In genomic region chr11:117779434-117780198, GRCm38 (mm10) we compare ENCODE assay signal across 8 mouse cellular contexts. TPM values are rescaled to one million over a fixed set of nuclear protein-coding genes. Genes with fewer than 3 reads are reported as not detected.
DNase-seq lines count a peak whose midpoint lies in the region; ATAC-seq and TF ChIP-seq lines count a peak whose summit lies in the region.

No protein-coding gene starts in this region.

- peaks cover 64% of the 10 kb centered on the region for H3K4me1 ChIP-seq in embryonic facial prominence, embryonic 10.5 days
- peaks cover 63% of the 10 kb centered on the region for H3K4me1 ChIP-seq in heart, embryonic 10.5 days
- H3K4me1 ChIP-seq in kidney, embryonic 14.5 days (ENCODE audit: control insufficient read depth, insufficient read depth, low read length) = peaks cover 39% of the 10 kb centered on the region
- peaks cover 30% of the 10 kb centered on the region; the same call in 1 of the 2 replicates for H3K4me1 ChIP-seq in lung, postnatal 0 days (ENCODE audit: insufficient read depth, low read depth, low read length)

- H3K27ac ChIP-seq in embryonic facial prominence, embryonic 10.5 days (replicated peaks) = peak overlapping the region; percentile 87
- H3K27ac ChIP-seq in heart, embryonic 10.5 days = peak overlapping the region; percentile 93
- peak overlapping the region; percentile 94 for H3K27ac ChIP-seq in kidney, embryonic 14.5 days (ENCODE audit: low read depth, low read length)
- H3K27ac ChIP-seq in lung, postnatal 0 days (ENCODE audit: low read length) = peak overlapping the region; percentile 98

- H3K27me3 ChIP-seq in embryonic facial prominence, embryonic 10.5 days (replicated peaks; ENCODE audit: low read depth, poor library complexity, severe bottlenecking) = peaks cover 49% of the 10 kb centered on the region
- H3K27me3 ChIP-seq in heart, embryonic 10.5 days (ENCODE audit: insufficient read depth, poor library complexity, severe bottlenecking) = peaks cover 36% of the 10 kb centered on the region
- no peaks in the 10 kb centered on the region for H3K27me3 ChIP-seq in kidney, embryonic 14.5 days (ENCODE audit: control insufficient read depth, insufficient read depth, low read length)
- no peaks in the 10 kb centered on the region for H3K27me3 ChIP-seq in lung, postnatal 0 days (replicated peaks; ENCODE audit: insufficient read depth, low read length)

- H3K4me3 ChIP-seq in embryonic facial prominence, embryonic 10.5 days = peak overlapping the region; percentile 61
- peak overlapping the region; percentile 79 for H3K4me3 ChIP-seq in heart, embryonic 10.5 days
- H3K4me3 ChIP-seq in kidney, embryonic 14.5 days (ENCODE audit: low read length) = peak overlapping the region; percentile 59
- H3K4me3 ChIP-seq in lung, postnatal 0 days (ENCODE audit: low read depth, low read length) = peak overlapping the region; percentile 57

- H3K9ac ChIP-seq in kidney, embryonic 14.5 days (ENCODE audit: low read depth, low read length) = peak overlapping the region; percentile 75
- H3K9ac ChIP-seq in lung, postnatal 0 days (replicated peaks; ENCODE audit: low read depth) = peak overlapping the region; percentile 75

- H3K4me2 ChIP-seq in kidney, embryonic 14.5 days (replicated peaks; ENCODE audit: low read depth, low read length) = peak overlapping the region; percentile 98
- peak overlapping the region; percentile 87 for H3K4me2 ChIP-seq in lung, postnatal 0 days (replicated peaks; ENCODE audit: low read depth, low read length)

- TF ChIP-seq EP300 in lung, postnatal 0 days (IDR thresholded peaks at IDR 0.05) = peak; percentile 88; the same call in 1 of the 2 replicates

- 2% methylated on average over 38 of the region's 38 CpGs for WGBS in embryonic facial prominence, embryonic 10.5 days
- WGBS in heart, embryonic 10.5 days = 3% methylated on average over 38 of the region's 38 CpGs
- 1% methylated on average over 38 of the region's 38 CpGs for WGBS in kidney, embryonic 14.5 days
- WGBS in lung, postnatal 0 days = 3% methylated on average over 34 of the region's 38 CpGs

- peak; percentile 51 to 70 for DNase-seq in layer of hippocampus, adult 8-10 months (ENCODE audit: low spot score in 2 of 2)
- DNase-seq in layer of hippocampus, adult 9-10 months (ENCODE audit: low spot score) = no peak
- DNase-seq in embryonic facial prominence, embryonic 10.5 days (ENCODE audit: low spot score) = peak; percentile 77
- DNase-seq in heart, embryonic 10.5 days (ENCODE audit: low spot score) = peak; percentile 85
- peak; percentile 90 for DNase-seq in lung, postnatal 0 days (ENCODE audit: low spot score)
- DNase-seq in thymus, postnatal 36 days = peak; percentile 55 to 69

- peaks cover 28% of the 10 kb centered on the region for H3K36me3 ChIP-seq in embryonic facial prominence, embryonic 10.5 days (replicated peaks)
- H3K36me3 ChIP-seq in heart, embryonic 10.5 days = peaks cover 39% of the 10 kb centered on the region
- H3K36me3 ChIP-seq in kidney, embryonic 14.5 days (ENCODE audit: control insufficient read depth, insufficient read depth, low read length) = peaks cover 16% of the 10 kb centered on the region; the same call in 1 of the 2 replicates
- no peaks in the 10 kb centered on the region for H3K36me3 ChIP-seq in lung, postnatal 0 days (ENCODE audit: insufficient read depth, low read length)

- TF ChIP-seq CTCF in lung, postnatal 0 days (IDR thresholded peaks at IDR 0.05) = no peak

- ATAC-seq in kidney, embryonic 14.5 days (ENCODE audit: low FRiP score, low TSS enrichment) = peak; percentile 18; the same call in 1 of the 2 replicates
- ATAC-seq in lung, postnatal 0 days = peak; percentile 54
- peak; percentile 17; the same call in 1 of the 2 replicates for ATAC-seq in neutrophil, adult 5-6 weeks (ENCODE audit: extremely low read depth, insufficient number of reproducible peaks, low FRiP score, poor library complexity, severe bottlenecking)

- no peaks in the 10 kb centered on the region for H3K9me3 ChIP-seq in embryonic facial prominence, embryonic 10.5 days
- no peaks in the 10 kb centered on the region for H3K9me3 ChIP-seq in heart, embryonic 10.5 days
- no peaks in the 10 kb centered on the region for H3K9me3 ChIP-seq in kidney, embryonic 14.5 days (ENCODE audit: control insufficient read depth, low read length)
- no peaks in the 10 kb centered on the region for H3K9me3 ChIP-seq in lung, postnatal 0 days (ENCODE audit: low read length)

RNA-seq across cellular contexts. Expression of gene Tmc8, which starts 2.3 kb away (rescaled TPM):
- 1 to 10 TPM in 2 of 4 experiments, under 1 TPM in 2; 0.52 to 1.5 (median 0.85) TPM for total RNA-seq in layer of hippocampus, adult 8-10 months (2022)
- polyA plus RNA-seq in embryonic facial prominence, embryonic 10.5 days (2016; fragmentation: Nextera tagmentation; extraction: Ambion mirVana) = 1.2 and 1.4 TPM in 2 replicates
- 3.7 and 3.9 TPM in 2 replicates for polyA plus RNA-seq in heart, embryonic 10.5 days (2016; fragmentation: Nextera tagmentation; extraction: Ambion mirVana)
- 1.3 and 3.4 TPM in 2 replicates for polyA plus RNA-seq in kidney, embryonic 14.5 days (2014; fragmentation: Nextera tagmentation; extraction: Ambion mirVana)
- 5.5 and 6.5 TPM in 2 replicates for polyA plus RNA-seq in lung, postnatal 0 days (2015; fragmentation: Nextera tagmentation; extraction: Ambion mirVana)
- 21.6 and 23.1 TPM in 2 replicates for total RNA-seq in neutrophil, adult 5-6 weeks (2017)

RNA-seq across cellular contexts. Expression of gene Tmc6, which starts 2.4 kb away (rescaled TPM):
- 10 to 100 TPM; 11.6 to 27.6 (median 16.2) TPM for total RNA-seq in layer of hippocampus, adult 8-10 months (2022)
- 16.6 and 19.8 TPM in 2 replicates for polyA plus RNA-seq in embryonic facial prominence, embryonic 10.5 days (2016; fragmentation: Nextera tagmentation; extraction: Ambion mirVana)
- polyA plus RNA-seq in heart, embryonic 10.5 days (2016; fragmentation: Nextera tagmentation; extraction: Ambion mirVana) = 30.6 and 33.3 TPM in 2 replicates
- polyA plus RNA-seq in kidney, embryonic 14.5 days (2014; fragmentation: Nextera tagmentation; extraction: Ambion mirVana) = 22.6 and 27.2 TPM in 2 replicates
- polyA plus RNA-seq in lung, postnatal 0 days (2015; fragmentation: Nextera tagmentation; extraction: Ambion mirVana) = 26.2 and 34.8 TPM in 2 replicates
- 73.8 and 95.0 TPM in 2 replicates for total RNA-seq in neutrophil, adult 5-6 weeks (2017)

RNA-seq across cellular contexts. Expression of gene 6030468B19Rik, which starts 17.8 kb away (rescaled TPM):
- 1 to 10 TPM in 1 of 4 experiments, under 1 TPM in 2, not detected in 1; 0.61 to 1.2 (median 0.75) TPM for total RNA-seq in layer of hippocampus, adult 8-10 months (2022)
- polyA plus RNA-seq in embryonic facial prominence, embryonic 10.5 days (2016; fragmentation: Nextera tagmentation; extraction: Ambion mirVana) = 0.69 and 1.4 TPM in 2 replicates
- polyA plus RNA-seq in heart, embryonic 10.5 days (2016; fragmentation: Nextera tagmentation; extraction: Ambion mirVana) = 4.3 and 4.8 TPM in 2 replicates
- not detected in 2 replicates for polyA plus RNA-seq in kidney, embryonic 14.5 days (2014; fragmentation: Nextera tagmentation; extraction: Ambion mirVana)
- not detected in 2 replicates for polyA plus RNA-seq in lung, postnatal 0 days (2015; fragmentation: Nextera tagmentation; extraction: Ambion mirVana)
- 0.58 and 0.86 TPM in 2 replicates for total RNA-seq in neutrophil, adult 5-6 weeks (2017)

RNA-seq across cellular contexts. Expression of gene Gm20708, which starts 29.9 kb away (rescaled TPM):
- total RNA-seq in layer of hippocampus, adult 8-10 months (2022) = 1 to 10 TPM in 3 of 4 experiments, not detected in 1; 1.7 to 2.2 (median 1.9) TPM
- 0.28 and 0.41 TPM in 2 replicates for polyA plus RNA-seq in embryonic facial prominence, embryonic 10.5 days (2016; fragmentation: Nextera tagmentation; extraction: Ambion mirVana)
- 1.1 TPM in 2 replicates for polyA plus RNA-seq in heart, embryonic 10.5 days (2016; fragmentation: Nextera tagmentation; extraction: Ambion mirVana)
- 0.58 and 0.59 TPM in 2 replicates for polyA plus RNA-seq in kidney, embryonic 14.5 days (2014; fragmentation: Nextera tagmentation; extraction: Ambion mirVana)
- 0.27 TPM in 1 of 2 replicates, not detected in the other for polyA plus RNA-seq in lung, postnatal 0 days (2015; fragmentation: Nextera tagmentation; extraction: Ambion mirVana)
- 3.9 and 8.8 TPM in 2 replicates for total RNA-seq in neutrophil, adult 5-6 weeks (2017)

RNA-seq across cellular contexts. Expression of gene Syngr2, which starts 29.9 kb away (rescaled TPM):
- total RNA-seq in layer of hippocampus, adult 8-10 months (2022) = 10 to 100 TPM; 11.4 to 33.5 (median 24.5) TPM
- polyA plus RNA-seq in embryonic facial prominence, embryonic 10.5 days (2016; fragmentation: Nextera tagmentation; extraction: Ambion mirVana) = 27.7 and 29.9 TPM in 2 replicates
- polyA plus RNA-seq in heart, embryonic 10.5 days (2016; fragmentation: Nextera tagmentation; extraction: Ambion mirVana) = 68.1 and 76.3 TPM in 2 replicates
- 75.1 and 85.7 TPM in 2 replicates for polyA plus RNA-seq in kidney, embryonic 14.5 days (2014; fragmentation: Nextera tagmentation; extraction: Ambion mirVana)
- polyA plus RNA-seq in lung, postnatal 0 days (2015; fragmentation: Nextera tagmentation; extraction: Ambion mirVana) = 96.0 and 108 TPM in 2 replicates
- 80.2 and 108 TPM in 2 replicates for total RNA-seq in neutrophil, adult 5-6 weeks (2017)
